Mouse (Mus musculus) small intestine, adult 2 months (tissue): ENCODE measurements around the gene Brsk2. TPM values are rescaled to one million over a fixed set of nuclear protein-coding genes. Genes with fewer than 3 reads are reported as not detected.

Experiments used
- H3K27ac ChIP-seq: fragments of 200-500 bp; 2 replicates; pipeline ENCODE4 v1.5.1; 2012; ENCODE audit warnings: low read depth, low read length, control low read depth, inconsistent platforms; ENCODE audit not compliant: insufficient read depth
- H3K27me3 ChIP-seq: fragments of 200-500 bp; 2 replicates; pipeline ENCODE4 v1.6.1; 2012; ENCODE audit warnings: mild to moderate bottlenecking, moderate library complexity, low read length, inconsistent platforms; ENCODE audit not compliant: control insufficient read depth, insufficient read depth
- H3K36me3 ChIP-seq: fragments of 200-500 bp; 2 replicates; pipeline ENCODE4 v1.6.1; 2012; ENCODE audit warnings: mild to moderate bottlenecking, low read length, control low read depth, inconsistent platforms; ENCODE audit not compliant: control insufficient read depth, insufficient read depth
- H3K4me1 ChIP-seq: fragments of 200-500 bp; 2 replicates; pipeline ENCODE4 v1.6.1; 2012; ENCODE audit warnings: low read length, inconsistent platforms, mixed read lengths; ENCODE audit not compliant: control insufficient read depth, insufficient read depth, insufficient read length
- H3K4me3 ChIP-seq: fragments of 200-500 bp; 2 replicates; pipeline ENCODE4 v1.5.1; 2012; ENCODE audit warnings: low read depth, mild to moderate bottlenecking, control low read depth, inconsistent platforms, low read length, moderate library complexity
- CTCF ChIP-seq: fragments of 200-500 bp; IDR thresholded peaks from 2 replicates; pipeline ENCODE4 v1.5.1; 2012; ENCODE audit warnings: low read depth, mild to moderate bottlenecking, control low read depth, inconsistent platforms, low read length, moderate library complexity, mixed read lengths; ENCODE audit not compliant: insufficient replicate concordance, insufficient read length; ENCODE audit errors: extremely low read depth
- POLR2A ChIP-seq: fragments of 200-500 bp; IDR thresholded peaks from 2 replicates; pipeline ENCODE4 v1.6.1; 2012; ENCODE audit warnings: low read depth, mild to moderate bottlenecking, control low read depth, inconsistent platforms, low read length, moderate library complexity
- WGBS: fragments of 180-500 bp; shearing (Covaris S2); methylation state at CpG from one replicate; pipeline ENCODE4 v1.1.7; 2018; 5-methylcytosine and 5-hydroxymethylcytosine counted together
- polyA plus RNA-seq: library from polyadenylated mRNA; depleted of rRNA; stranded (reverse); fragments of >200 nt; gene quantifications from 2 replicates; pipeline ENCODE4 v1.2.3, GENCODE M21; 2012

Gene Brsk2
- polyA plus RNA-seq, 1 experiment = 0.51 TPM

- 0 out of 2 replicates have a peak, but pooled peaks cover 2% of the 10 kb centered on the region for H3K4me1 ChIP-seq
- no peak overlapping the region for H3K4me3 ChIP-seq
- 0 out of 2 replicates have a peak, but pooled peaks cover 3% of the 10 kb centered on the region for H3K36me3 ChIP-seq
- H3K27ac ChIP-seq = no peak overlapping the region
- no peaks in the 10 kb centered on the region for H3K27me3 ChIP-seq
- TF ChIP-seq POLR2A (no peak), CTCF (no peak)
- 89% methylated on average over 3 of the region's 3 CpGs for WGBS
These were observed 51.1 kb downstream of the Brsk2 start for GRCm38 (mm10) chr7:142000661-142001060.

DNA sequence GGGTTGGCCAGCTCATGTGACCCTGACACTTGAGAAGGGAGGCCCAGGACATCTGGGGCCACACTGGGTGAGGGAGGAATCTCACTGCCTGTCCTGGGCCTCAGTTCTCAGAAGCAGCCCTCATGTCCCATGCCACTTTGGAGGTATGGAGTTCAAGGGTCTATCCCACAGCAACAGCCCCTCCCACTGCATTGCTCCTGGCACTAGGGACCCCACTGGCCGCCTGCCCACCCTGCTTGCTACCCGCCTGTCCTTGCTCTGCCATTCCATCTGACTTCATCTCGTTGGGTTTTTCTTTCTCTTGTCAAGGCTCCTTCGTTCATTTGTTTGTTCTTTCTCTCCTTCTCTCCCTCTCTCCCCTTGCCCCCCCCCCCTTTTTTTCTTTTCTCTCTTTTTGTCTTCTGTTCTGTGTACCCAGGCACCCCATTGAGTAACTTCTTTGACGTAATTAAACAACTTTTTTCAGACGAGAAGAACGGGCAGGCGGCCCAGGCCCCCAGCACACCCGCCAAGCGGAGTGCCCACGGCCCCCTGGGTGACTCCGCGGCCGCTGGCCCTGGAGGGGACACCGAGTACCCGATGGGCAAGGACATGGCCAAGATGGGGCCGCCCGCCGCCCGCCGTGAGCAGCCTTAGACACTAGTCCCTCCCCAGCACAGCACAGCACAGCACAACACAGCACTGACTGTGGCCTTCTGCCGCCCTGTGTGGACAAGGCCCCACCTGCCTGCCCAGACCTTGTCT is 52.2 kb downstream of the Brsk2 start:
- Histone ChIP-seq H3K36me3 (0 out of 2 replicates have a peak, but pooled peaks cover 3% of the 10 kb centered on the region), H3K27ac (no peak overlapping the region), H3K4me3 (no peak overlapping the region), H3K4me1 (0 out of 2 replicates have a peak, but pooled peaks cover 2% of the 10 kb centered on the region), H3K27me3 (no peaks in the 10 kb centered on the region)
- TF ChIP-seq CTCF (no peak), POLR2A (no peak)
- 81% methylated on average over 22 of the region's 22 CpGs for WGBS

GRCm38 (mm10) chr7:142016562-142016961 is 67.0 kb downstream of the Brsk2 start:
- WGBS = 28% methylated on average over 1 of the region's 1 CpGs
- no peak overlapping the region for H3K4me3 ChIP-seq
- no peak overlapping the region for H3K27ac ChIP-seq
- peaks cover 35% of the 10 kb centered on the region for H3K36me3 ChIP-seq
- H3K27me3 ChIP-seq = no peaks in the 10 kb centered on the region
- H3K4me1 ChIP-seq = peaks cover 20% of the 10 kb centered on the region; the same call in 1 of the 2 replicates
- TF ChIP-seq CTCF = peak; percentile 82; the same call in 1 of the 2 replicates
- TF ChIP-seq POLR2A = no peak

DNA sequence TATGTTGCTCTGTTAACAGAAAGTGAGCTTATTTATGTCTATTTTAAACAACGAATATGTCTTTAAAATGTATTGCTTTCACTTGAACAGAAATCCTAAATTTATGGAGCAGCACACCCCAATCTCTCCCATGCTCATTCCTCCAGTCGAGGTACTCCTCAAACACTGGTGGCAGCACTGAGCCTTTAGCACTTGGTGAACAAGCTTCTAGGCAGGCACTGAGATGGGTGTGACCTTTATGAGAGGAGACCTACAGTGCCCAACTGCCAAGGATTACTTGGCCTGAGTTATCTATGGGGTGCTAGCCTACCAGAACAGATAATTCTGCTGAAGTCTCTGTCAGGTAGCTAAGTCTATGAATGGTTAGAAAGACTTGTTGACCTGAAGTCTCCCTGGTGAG is 70.1 kb downstream of the Brsk2 start:
- peaks cover 12% of the 10 kb centered on the region for H3K36me3 ChIP-seq
- peaks cover 25% of the 10 kb centered on the region; the same call in 1 of the 2 replicates for H3K4me1 ChIP-seq
- H3K27ac ChIP-seq = no peak overlapping the region
- no peak overlapping the region for H3K4me3 ChIP-seq
- H3K27me3 ChIP-seq = no peaks in the 10 kb centered on the region
- no peak for TF ChIP-seq POLR2A
- TF ChIP-seq CTCF = peak; percentile 51; the same call in 1 of the 2 replicates
- WGBS = 38% methylated on average over 2 of the region's 2 CpGs

- peaks cover 29% of the 10 kb centered on the region; the same call in 1 of the 2 replicates for H3K4me1 ChIP-seq
- no peaks in the 10 kb centered on the region for H3K27me3 ChIP-seq
- H3K27ac ChIP-seq = peak overlapping the region; percentile 34
- H3K4me3 ChIP-seq = no peak overlapping the region
- WGBS = 9% methylated on average over 3 of the region's 3 CpGs
- TF ChIP-seq CTCF (no peak), POLR2A (no peak)
- peaks cover 6% of the 10 kb centered on the region for H3K36me3 ChIP-seq
These were observed 71.3 kb downstream of the Brsk2 start for GRCm38 (mm10) chr7:142020827-142021226.

DNA sequence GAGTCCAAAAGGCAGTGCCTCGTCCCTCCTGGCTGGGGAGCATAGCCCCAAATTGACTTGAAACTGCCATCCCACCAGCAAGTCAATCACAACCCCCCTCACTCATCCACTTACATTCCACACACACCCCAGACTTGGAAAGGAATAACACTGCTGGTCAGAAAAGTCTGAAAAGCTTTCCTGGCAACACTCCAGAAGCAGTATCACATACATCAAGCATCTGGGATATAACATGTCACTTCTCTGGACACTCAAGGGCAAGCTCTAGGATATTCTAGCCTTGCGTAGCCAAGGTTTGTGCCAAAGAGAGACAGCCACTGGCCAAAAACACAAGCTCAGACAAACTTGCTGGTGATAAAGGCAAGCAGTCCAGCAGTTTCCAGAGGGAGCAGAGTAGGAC is 75.6 kb downstream of the Brsk2 start:
- no peak overlapping the region for H3K27ac ChIP-seq
- H3K36me3 ChIP-seq = no peaks in the 10 kb centered on the region
- H3K4me1 ChIP-seq = peaks cover 33% of the 10 kb centered on the region
- TF ChIP-seq CTCF (no peak), POLR2A (no peak)
- 0 out of 2 replicates have a peak overlapping the region, but pooled peaks have one; percentile 4 for H3K4me3 ChIP-seq
- whole genome bisulfite sequencing = 78% methylated on average over 2 of the region's 2 CpGs
- no peaks in the 10 kb centered on the region for H3K27me3 ChIP-seq

DNA sequence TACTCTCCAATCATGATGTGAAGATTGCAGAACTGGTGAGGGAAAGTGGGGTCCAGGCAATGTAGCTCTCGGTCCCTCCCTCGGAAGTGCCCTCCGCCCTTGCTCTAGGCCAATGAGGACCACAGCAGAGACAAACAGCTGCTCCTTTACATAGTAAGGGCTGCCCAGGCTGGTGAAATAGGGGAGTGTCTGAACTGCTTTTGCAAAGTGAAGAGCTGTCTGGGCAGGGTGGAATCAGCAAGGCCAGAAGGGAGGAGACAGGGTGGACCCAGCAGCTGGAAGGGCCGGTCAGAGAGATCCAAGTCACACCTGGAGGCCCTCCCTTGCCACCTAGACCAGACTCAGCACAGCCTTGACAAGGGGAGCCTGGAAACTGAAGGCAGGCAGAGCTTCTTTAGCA is 76.4 kb downstream of the Brsk2 start:
- TF ChIP-seq CTCF = no peak
- TF ChIP-seq POLR2A = no peak
- Histone ChIP-seq H3K27me3 (no peaks in the 10 kb centered on the region), H3K36me3 (no peaks in the 10 kb centered on the region), H3K4me3 (no peak overlapping the region), H3K27ac (no peak overlapping the region), H3K4me1 (peaks cover 28% of the 10 kb centered on the region)
- WGBS = 49% methylated on average over 4 of the region's 4 CpGs
